Mouse (Mus musculus) embryonic facial prominence, embryonic 13.5 days (tissue): ENCODE results near the gene Rnf151. TPM values are rescaled to one million over a fixed set of nuclear protein-coding genes. Genes with fewer than 3 reads are reported as not detected.

Experiments used
- ATAC-seq: fragments of 200-750 bp; cut with Nextera tagmentation; 2 replicates; pipeline ENCODE4 v1.8.0; 2017; ENCODE audit warnings: low read depth; ENCODE audit not compliant: insufficient number of reproducible peaks, insufficient read depth, low FRiP score, low TSS enrichment
- H3K27ac ChIP-seq: fragments of 300-500 bp; sonication (generic); 2 replicates; pipeline ENCODE4 v1.5.1; 2015; ENCODE audit warnings: moderate library complexity, mild to moderate bottlenecking, inconsistent platforms
- H3K27me3 ChIP-seq: fragments of 300-500 bp; sonication (generic); 2 replicates; pipeline ENCODE4 v1.6.1; 2015; ENCODE audit warnings: mild to moderate bottlenecking, inconsistent platforms
- H3K36me3 ChIP-seq: fragments of 300-500 bp; sonication (generic); 2 replicates; pipeline ENCODE4 v1.6.1; 2015; ENCODE audit warnings: mild to moderate bottlenecking, inconsistent platforms
- H3K4me1 ChIP-seq: fragments of 300-500 bp; sonication (generic); 2 replicates; pipeline ENCODE4 v1.6.1; 2015; ENCODE audit warnings: inconsistent platforms
- H3K4me2 ChIP-seq: fragments of 300-500 bp; sonication (generic); 2 replicates; pipeline ENCODE4 v1.6.1; 2015; ENCODE audit warnings: moderate library complexity, mild to moderate bottlenecking, inconsistent platforms
- H3K4me3 ChIP-seq: fragments of 300-500 bp; sonication (generic); 2 replicates; pipeline ENCODE4 v1.5.1; 2015; ENCODE audit warnings: mild to moderate bottlenecking, inconsistent platforms
- H3K9ac ChIP-seq: fragments of 300-500 bp; sonication (generic); 2 replicates; pipeline ENCODE4 v1.6.1; 2015; ENCODE audit warnings: mild to moderate bottlenecking, inconsistent platforms
- H3K9me3 ChIP-seq: fragments of 300-500 bp; sonication (generic); 2 replicates; pipeline ENCODE4 v1.6.1; 2016; ENCODE audit warnings: inconsistent platforms
- WGBS: fragments of 180-500 bp; shearing (Covaris S2); methylation state at CpG from one replicate; pipeline ENCODE4 v1.1.7; 2015; ENCODE audit warnings: mixed read lengths; 5-methylcytosine and 5-hydroxymethylcytosine counted together
- polyA plus RNA-seq: library from polyadenylated mRNA; unstranded; fragments of >200 nt; fragmentation: Nextera tagmentation; extraction: Ambion mirVana; gene quantifications from 2 replicates; pipeline ENCODE4 v1.2.1, GENCODE M21; 2015

The Rnf151 gene
- polyA plus RNA-seq, 1 experiment from 2014 or later, result 0.20 TPM

DNA sequence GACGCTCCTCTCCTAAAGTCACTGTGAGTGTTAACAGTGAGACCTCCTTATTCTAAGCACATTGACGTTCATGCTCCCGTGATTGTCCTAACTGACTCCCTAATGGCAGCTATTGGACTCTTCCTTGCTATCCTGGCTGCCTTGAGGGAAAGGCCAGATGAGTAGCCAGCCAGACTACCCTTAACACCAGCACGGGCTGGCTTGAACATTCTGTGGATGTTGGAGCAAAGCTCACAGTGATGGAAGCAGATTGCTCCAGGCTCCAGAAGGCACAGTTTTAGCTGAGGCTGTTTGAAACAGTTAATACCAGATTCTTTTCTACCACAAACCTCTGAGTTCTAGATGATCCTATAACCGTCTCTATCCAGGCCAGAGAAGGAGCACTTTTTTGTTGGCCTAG is 26.0 kb upstream of the Rnf151 start:
- Histone ChIP-seq H3K9ac (no peak overlapping the region), H3K27ac (no peak overlapping the region), H3K4me3 (no peak overlapping the region), H3K9me3 (no peaks in the 10 kb centered on the region), H3K4me2 (no peak overlapping the region), H3K4me1 (peaks cover 22% of the 10 kb centered on the region), H3K27me3 (no peaks in the 10 kb centered on the region), H3K36me3 (peaks cover 32% of the 10 kb centered on the region)
- ATAC-seq, result no peak
- WGBS, result 69% methylated on average over 5 of the region's 5 CpGs

DNA sequence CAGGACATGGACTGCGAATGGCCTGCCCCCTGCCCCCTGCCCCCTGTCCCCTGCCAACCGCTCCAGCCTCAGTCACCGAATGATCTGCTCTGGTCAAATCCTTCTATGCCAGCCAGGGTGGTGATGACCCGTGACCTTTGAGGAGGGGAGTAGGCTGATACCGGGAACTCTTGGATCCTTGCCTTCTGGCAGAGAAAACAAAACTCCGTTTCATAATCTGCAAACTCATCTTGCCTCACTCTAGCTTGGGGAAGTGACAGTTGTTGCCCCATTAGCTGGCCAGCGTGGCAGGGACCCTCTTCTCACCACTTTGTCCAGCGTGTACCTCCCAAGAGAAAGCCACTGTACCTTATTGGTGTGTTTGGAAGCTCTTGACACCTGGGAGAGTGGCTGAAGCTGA is 24.4 kb upstream of the Rnf151 start:
- no peak overlapping the region for H3K9ac ChIP-seq
- H3K9me3 ChIP-seq, result no peaks in the 10 kb centered on the region
- H3K4me1 ChIP-seq, result peaks cover 25% of the 10 kb centered on the region
- H3K4me2 ChIP-seq, result no peak overlapping the region
- no peak overlapping the region for H3K27ac ChIP-seq
- H3K27me3 ChIP-seq, result no peaks in the 10 kb centered on the region
- WGBS, result 87% methylated on average over 8 of the region's 8 CpGs
- no peak for ATAC-seq
- H3K4me3 ChIP-seq, result no peak overlapping the region
- peaks cover 32% of the 10 kb centered on the region for H3K36me3 ChIP-seq

DNA sequence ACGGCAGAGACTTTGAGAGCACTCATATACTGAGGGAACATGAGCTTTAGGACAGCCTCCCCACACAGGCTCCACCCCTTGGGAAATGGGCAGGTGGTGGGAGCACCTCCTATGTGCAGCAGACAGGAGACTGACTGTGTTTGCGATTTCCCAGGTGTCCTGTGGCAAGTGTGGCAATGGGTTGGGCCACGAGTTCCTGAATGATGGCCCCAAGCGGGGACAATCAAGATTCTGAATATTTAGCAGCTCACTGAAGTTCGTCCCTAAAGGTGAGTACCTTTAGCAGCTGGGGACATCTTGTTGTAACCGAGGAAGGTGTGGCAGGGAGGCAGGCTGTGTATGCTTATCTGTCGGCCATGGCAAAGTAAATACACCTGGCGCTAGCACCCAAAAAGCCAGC is 22.1 kb upstream of the Rnf151 start:
- no peak for ATAC-seq

DNA sequence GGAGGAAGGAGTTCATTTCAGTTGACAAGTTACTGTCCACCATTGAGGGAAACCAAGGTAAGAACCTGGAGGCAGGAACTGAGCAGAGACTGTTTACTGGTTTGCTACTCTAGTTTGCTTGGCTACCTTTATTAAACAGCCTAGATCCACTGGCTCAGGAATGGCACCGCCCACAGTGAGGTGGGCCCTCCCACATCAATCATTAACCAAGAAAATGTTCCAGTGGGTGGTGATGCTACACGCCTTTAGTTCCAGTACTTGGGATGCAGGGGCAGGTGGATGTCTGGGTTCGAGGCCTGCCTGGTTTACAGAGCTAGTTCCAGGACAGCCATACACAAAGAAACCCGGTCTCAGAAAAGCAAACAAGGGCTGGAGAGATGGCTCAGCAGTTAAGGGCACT is 20.4 kb upstream of the Rnf151 start:
- Histone ChIP-seq H3K36me3 (peaks cover 32% of the 10 kb centered on the region), H3K4me3 (no peak overlapping the region), H3K9ac (no peak overlapping the region), H3K4me1 (peaks cover 17% of the 10 kb centered on the region), H3K27me3 (no peaks in the 10 kb centered on the region), H3K4me2 (0 out of 2 replicates have a peak overlapping the region, but pooled peaks have one; percentile 85), H3K9me3 (no peaks in the 10 kb centered on the region), H3K27ac (no peak overlapping the region)
- 83% methylated on average over 4 of the region's 4 CpGs for WGBS
- ATAC-seq, result no peak

More for the DNA sequence above, 22.1 kb upstream of the Rnf151 start:
- H3K27me3 ChIP-seq, result no peaks in the 10 kb centered on the region
- H3K36me3 ChIP-seq, result peaks cover 32% of the 10 kb centered on the region
- H3K4me2 ChIP-seq, result no peak overlapping the region
- 82% methylated on average over 8 of the region's 8 CpGs for WGBS
- no peak overlapping the region for H3K4me3 ChIP-seq
- H3K4me1 ChIP-seq, result peaks cover 17% of the 10 kb centered on the region
- H3K27ac ChIP-seq, result no peak overlapping the region
- no peaks in the 10 kb centered on the region for H3K9me3 ChIP-seq
- no peak overlapping the region for H3K9ac ChIP-seq

DNA sequence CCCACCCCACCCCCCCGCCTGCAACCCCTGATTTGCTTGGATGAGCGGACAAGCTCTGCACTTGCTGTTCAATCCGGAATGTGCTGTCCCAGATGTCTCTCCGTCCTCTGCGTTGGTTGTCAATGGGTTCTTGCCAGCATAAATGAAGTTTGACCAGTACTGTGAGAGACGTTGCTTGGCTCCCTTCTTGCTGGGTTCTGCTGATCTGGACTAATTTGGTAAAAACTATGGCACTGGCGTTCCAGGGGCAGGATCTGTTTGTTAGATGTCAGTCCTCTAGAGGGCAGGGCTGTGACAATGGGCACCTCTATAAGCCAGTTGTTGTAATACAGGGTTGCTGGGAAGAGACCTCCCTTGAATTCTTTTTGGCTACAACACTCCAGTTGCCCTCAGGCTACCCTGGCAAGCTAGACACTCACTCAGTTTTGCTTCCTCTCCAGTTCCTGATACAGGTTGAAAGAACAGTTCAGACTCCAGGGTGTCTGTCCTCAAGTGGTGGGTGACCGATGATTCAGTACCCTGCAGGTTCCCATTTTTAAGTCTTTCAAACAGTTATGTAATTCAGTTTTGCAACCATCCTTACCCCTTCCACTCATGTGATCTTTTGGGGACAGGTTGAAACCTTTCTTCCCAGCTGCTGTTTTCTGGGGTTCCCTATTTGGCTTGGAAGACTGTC is 19.4 kb upstream of the Rnf151 start:
- Histone ChIP-seq H3K9me3 (no peaks in the 10 kb centered on the region), H3K4me1 (peaks cover 17% of the 10 kb centered on the region), H3K27ac (no peak overlapping the region), H3K9ac (peak overlapping the region; percentile 72), H3K36me3 (peaks cover 24% of the 10 kb centered on the region), H3K27me3 (no peaks in the 10 kb centered on the region), H3K4me3 (peak overlapping the region; percentile 59), H3K4me2 (peak overlapping the region; percentile 85)
- ATAC-seq, result no peak
- WGBS, result 19% methylated on average over 8 of the region's 8 CpGs

DNA sequence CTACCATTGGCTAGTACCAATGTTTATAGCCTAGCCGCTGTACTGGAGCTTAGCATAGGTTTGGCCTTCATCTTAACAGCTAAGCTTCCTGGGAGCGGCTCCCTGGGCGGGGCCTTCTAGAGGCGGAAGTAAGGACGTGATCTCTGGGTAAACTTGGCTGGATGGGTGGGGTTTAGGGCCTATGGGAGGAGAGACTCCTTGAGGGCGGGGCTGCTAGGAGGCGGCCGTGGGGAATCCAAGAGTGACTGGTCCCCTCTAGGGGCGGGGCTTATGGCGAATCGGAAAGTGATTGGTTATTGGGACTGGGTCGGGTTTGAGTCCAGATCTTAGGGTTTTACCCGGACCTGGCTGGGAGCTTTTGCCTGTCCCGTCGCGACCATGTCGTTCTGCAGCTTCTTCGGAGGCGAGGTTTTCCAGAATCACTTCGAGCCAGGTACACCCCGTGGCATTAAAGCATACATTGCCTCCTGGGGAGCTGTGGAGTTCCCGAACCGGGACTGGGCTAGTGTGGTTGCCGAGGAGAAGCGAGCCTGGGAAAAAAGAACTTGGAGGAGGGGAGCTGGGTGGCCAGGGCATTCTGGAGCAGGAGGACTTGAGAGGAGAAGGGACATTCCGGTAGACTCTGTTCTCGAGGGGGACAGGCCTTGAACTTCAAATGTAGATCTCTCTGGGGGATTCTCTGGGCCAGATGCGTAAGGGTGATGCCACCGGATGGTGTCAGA is 18.6 kb upstream of the Rnf151 start, which contains the start of gene Msrb1:
Gene Msrb1 (plus strand): TSS at position 313 of the 722 bp plus-strand sequence.
- Histone ChIP-seq H3K4me1 (peaks cover 17% of the 10 kb centered on the region), H3K4me2 (peak within 1 kb of the TSS; percentile 85), H3K27ac (peak within 1 kb of the TSS; percentile 62), H3K9me3 (no peaks in the 10 kb centered on the region), H3K27me3 (no peaks in the 10 kb centered on the region), H3K4me3 (peak within 1 kb of the TSS; percentile 59), H3K9ac (peak within 1 kb of the TSS; percentile 72), H3K36me3 (peaks cover 18% of the 10 kb centered on the region)
- 2% methylated on average over 29 of the region's 29 CpGs for WGBS
- ATAC-seq, result peak; percentile 93

DNA sequence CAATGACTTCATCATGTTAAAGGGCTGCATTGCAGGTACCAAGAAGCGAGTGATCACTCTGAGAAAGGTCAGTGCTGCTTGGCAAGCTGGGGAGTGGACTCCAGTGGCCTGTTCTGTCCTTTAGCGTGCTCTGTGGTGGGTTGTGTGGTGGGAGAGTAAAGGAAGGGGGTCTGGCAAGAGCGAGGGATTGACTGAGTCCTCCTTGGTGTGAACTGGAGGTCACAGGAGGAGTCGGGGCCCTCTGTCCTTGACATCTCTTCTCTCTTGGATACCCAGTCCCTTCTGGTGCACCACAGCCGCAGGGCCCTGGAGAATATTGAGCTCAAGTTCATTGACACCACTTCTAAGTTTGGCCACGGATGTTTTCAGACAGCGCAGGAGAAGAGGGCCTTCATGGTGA is 17.6 kb upstream of the Rnf151 start:
- 83% methylated on average over 7 of the region's 7 CpGs for WGBS
- Histone ChIP-seq H3K9me3 (no peaks in the 10 kb centered on the region), H3K4me3 (no peak overlapping the region), H3K9ac (no peak overlapping the region), H3K36me3 (peaks cover 10% of the 10 kb centered on the region; the same call in 1 of the 2 replicates), H3K4me1 (peaks cover 17% of the 10 kb centered on the region), H3K27me3 (no peaks in the 10 kb centered on the region), H3K4me2 (peak overlapping the region; percentile 85), H3K27ac (peak overlapping the region; percentile 62; the same call in 1 of the 2 replicates)
- no peak for ATAC-seq

DNA sequence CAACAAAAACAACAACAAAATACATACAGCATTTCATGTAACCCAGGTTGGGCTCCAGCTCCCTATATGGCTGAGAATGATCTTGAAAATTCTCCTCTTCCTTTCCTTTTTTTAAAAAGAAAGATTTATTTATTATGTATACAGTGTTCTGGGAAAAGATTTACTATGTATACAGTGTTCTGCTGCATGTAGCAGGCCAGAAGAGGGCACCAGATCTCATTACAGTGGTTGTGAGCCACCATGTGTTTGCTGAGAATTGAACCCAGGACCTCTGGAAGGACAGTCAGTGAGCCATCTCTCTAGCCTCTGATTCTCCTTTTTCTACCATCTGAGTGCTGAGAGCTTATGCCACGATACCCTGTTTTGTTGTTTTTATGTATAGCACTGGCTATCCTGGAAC is 16.6 kb upstream of the Rnf151 start:
- Histone ChIP-seq H3K4me1 (peaks cover 17% of the 10 kb centered on the region), H3K9ac (no peak overlapping the region), H3K9me3 (no peaks in the 10 kb centered on the region), H3K27me3 (no peaks in the 10 kb centered on the region), H3K4me3 (no peak overlapping the region), H3K27ac (no peak overlapping the region), H3K36me3 (peaks cover 1% of the 10 kb centered on the region; the same call in 1 of the 2 replicates), H3K4me2 (no peak overlapping the region)
- 87% methylated on average over 1 of the region's 1 CpGs for WGBS
- no peak for ATAC-seq

DNA sequence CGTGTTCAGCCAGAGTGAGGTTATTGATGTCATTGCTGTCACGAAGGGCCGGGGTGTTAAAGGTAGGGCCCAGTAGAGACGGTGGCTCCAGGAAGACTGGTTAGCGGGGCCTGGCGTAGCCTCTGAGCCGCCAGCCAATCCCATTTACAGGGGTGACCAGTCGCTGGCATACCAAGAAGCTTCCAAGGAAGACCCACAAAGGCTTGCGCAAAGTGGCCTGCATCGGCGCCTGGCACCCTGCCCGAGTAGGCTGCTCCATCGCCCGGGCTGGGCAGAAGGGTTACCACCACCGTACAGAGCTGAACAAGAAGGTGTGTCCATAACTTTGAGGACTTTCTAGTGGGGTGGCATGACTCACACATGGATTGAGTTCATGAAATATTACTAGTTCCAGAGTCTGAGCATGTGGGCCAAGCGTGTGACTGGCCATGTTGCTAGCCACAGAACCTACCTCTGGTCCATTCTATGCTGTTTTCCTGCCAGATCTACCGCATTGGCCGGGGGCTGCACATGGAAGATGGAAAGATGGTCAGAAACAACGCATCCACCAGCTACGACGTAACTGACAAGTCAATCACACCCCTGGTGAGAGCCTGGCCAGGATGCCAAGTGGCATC is 15.7 kb upstream of the Rnf151 start:
- H3K27me3 ChIP-seq, result no peaks in the 10 kb centered on the region

DNA sequence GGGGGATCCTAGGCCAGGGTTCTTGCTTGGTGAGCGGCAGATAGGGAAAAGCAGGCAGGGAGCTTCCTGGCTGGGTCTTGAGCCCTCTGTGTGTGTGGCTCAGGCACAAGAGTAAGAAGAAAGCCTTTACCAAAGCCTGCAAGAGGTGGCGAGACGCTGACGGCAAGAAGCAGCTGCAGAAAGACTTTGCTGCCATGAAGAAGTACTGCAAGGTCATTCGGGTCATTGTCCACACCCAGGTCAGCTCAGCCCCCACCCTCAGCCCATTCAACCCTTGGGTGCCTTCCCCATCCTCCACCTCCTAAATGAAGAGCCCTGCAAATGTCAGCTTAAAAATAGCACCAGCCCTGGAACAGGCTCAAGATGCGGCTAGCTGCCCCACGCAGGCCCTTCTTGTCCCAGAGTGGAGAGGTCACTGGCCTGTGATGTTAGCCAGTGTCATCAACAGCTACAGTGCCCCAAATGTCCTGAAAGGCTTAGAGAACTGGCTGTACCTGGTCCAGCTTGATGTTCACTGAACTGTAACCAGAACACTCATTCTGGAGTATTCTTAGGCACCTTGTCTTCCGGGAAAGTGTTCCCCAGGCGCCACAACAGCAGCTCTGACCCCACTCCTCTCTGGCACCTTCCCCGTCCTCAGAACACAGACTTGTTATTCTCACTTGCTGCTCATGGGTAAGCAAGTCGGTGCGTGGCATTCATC is 14.5 kb upstream of the Rnf151 start:
- Histone ChIP-seq H3K4me2 (no peak overlapping the region), H3K4me3 (no peak overlapping the region), H3K27me3 (no peaks in the 10 kb centered on the region), H3K27ac (no peak overlapping the region), H3K4me1 (peaks cover 10% of the 10 kb centered on the region), H3K9ac (no peak overlapping the region), H3K9me3 (no peaks in the 10 kb centered on the region), H3K36me3 (no peaks in the 10 kb centered on the region)
- ATAC-seq, result no peak
- WGBS, result 81% methylated on average over 12 of the region's 12 CpGs

More for the DNA sequence above, 15.7 kb upstream of the Rnf151 start:
- Histone ChIP-seq H3K9ac (no peak overlapping the region), H3K4me1 (peaks cover 17% of the 10 kb centered on the region), H3K36me3 (no peaks in the 10 kb centered on the region), H3K27ac (no peak overlapping the region), H3K4me3 (no peak overlapping the region), H3K9me3 (no peaks in the 10 kb centered on the region), H3K4me2 (no peak overlapping the region)
- 87% methylated on average over 21 of the region's 21 CpGs for WGBS
- no peak for ATAC-seq

DNA sequence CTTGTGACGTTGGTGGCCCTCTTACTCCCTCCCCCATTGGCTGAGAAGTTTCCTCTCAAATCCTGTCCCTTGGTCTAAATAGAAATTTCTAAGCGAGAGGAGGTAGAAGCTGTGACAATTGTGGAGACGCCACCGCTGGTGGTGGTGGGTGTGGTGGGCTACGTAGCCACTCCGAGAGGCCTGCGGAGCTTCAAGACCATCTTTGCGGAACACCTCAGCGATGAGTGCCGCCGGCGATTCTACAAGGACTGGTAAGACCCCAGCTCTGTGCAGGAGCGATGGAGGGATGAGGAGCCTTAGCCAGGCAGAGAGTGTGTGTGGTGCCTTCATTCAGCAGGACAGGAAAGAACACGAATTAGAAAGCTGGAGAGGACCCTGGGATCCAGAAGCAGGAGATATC is 12.9 kb upstream of the Rnf151 start:
- WGBS, result 81% methylated on average over 14 of the region's 14 CpGs
- H3K4me2 ChIP-seq, result no peak overlapping the region

More for the DNA sequence above, 12.9 kb upstream of the Rnf151 start:
- no peaks in the 10 kb centered on the region for H3K9me3 ChIP-seq
- no peaks in the 10 kb centered on the region for H3K27me3 ChIP-seq
- no peak overlapping the region for H3K4me3 ChIP-seq
- H3K4me1 ChIP-seq, result peaks cover under 1% of the 10 kb centered on the region; the same call in 1 of the 2 replicates
- no peak for ATAC-seq
- H3K9ac ChIP-seq, result no peak overlapping the region
- no peak overlapping the region for H3K27ac ChIP-seq
- H3K36me3 ChIP-seq, result no peaks in the 10 kb centered on the region
